11 mouse cellular contexts compared by ENCODE assay signal in the genomic region with DNA sequence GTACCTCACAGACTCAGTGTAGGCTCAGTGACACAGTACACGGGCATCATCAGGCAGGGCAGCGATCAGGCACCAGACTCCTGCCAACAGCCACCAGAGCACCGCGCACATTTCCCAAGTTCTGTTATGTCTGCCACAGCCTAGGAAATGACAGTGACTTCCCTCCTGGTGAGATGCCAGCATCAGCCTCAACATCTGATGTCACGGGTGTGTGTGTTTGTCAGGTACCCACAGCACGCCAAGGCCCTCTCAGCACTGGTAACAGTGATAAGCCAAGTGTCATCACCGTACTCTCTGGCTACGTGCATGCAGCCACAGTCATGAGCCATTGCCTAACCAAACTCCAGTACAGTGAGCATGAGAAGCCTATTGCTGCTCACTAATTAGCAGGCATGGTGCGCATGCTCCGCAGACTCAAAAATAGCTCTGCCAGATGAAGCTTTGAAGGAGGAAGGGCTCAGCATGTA. TPM values are rescaled to one million over a fixed set of nuclear protein-coding genes. Genes with fewer than 3 reads are reported as not detected.
DNase-seq lines count a peak whose midpoint lies in the region; ATAC-seq lines count a peak whose summit lies in the region.
"Had no signal": no experiment of that assay in that cellular context is flagged by ENCODE, and none has a peak within 500 bp of the region (broad histone marks: within the 10 kb centered on the region; RNA-seq: fewer than 3 reads in every experiment).

No protein-coding gene starts in this region.

- intact Hi-C loops in left cerebral cortex, postnatal 36 days (cut with DNase I) = no loop called here

- H3K36me3 ChIP-seq in embryonic facial prominence, embryonic 14.5 days (ENCODE audit: control insufficient read depth, insufficient read depth, low read length) = no peaks in the 10 kb centered on the region
- H3K36me3 ChIP-seq in embryonic facial prominence, embryonic 10.5 days (replicated peaks) = no peaks in the 10 kb centered on the region

- DNase-seq in embryonic facial prominence, embryonic 14.5 days (ENCODE audit: low spot score) = peak; percentile 24
- DNase-seq in embryonic facial prominence, embryonic 10.5 days (ENCODE audit: low spot score) = no peak
- DNase-seq in lung, postnatal 36 days = peak; percentile 36
- DNase-seq in lung, postnatal 4 days = no peak
- DNase-seq in left cerebral cortex, postnatal 36 days (ENCODE audit: low spot score in 2 of 2) = peak; percentile 21 to 31
- peak; percentile 32 for DNase-seq in right cerebral cortex, postnatal 25 days
- DNase-seq in urinary bladder, postnatal 36 days (ENCODE audit: low spot score in 2 of 2) = no peak
- DNase-seq: cerebellum, adult 9-10 months; midbrain, embryonic 14.5 days had no signal

- H3K27me3 ChIP-seq in embryonic facial prominence, embryonic 14.5 days (replicated peaks; ENCODE audit: control insufficient read depth, insufficient read depth, low read length) = no peaks in the 10 kb centered on the region
- no peaks in the 10 kb centered on the region for H3K27me3 ChIP-seq in embryonic facial prominence, embryonic 10.5 days (replicated peaks; ENCODE audit: low read depth, poor library complexity, severe bottlenecking)

- 86% methylated on average over 10 of the region's 10 CpGs for WGBS in embryonic facial prominence, embryonic 14.5 days
- WGBS in embryonic facial prominence, embryonic 10.5 days = 92% methylated on average over 10 of the region's 10 CpGs

- H3K4me1 ChIP-seq in embryonic facial prominence, embryonic 14.5 days (ENCODE audit: control insufficient read depth, insufficient read depth, low read length) = no peaks in the 10 kb centered on the region
- H3K4me1 ChIP-seq in embryonic facial prominence, embryonic 10.5 days = peaks cover 26% of the 10 kb centered on the region

- H3K9ac ChIP-seq in embryonic facial prominence, embryonic 14.5 days (ENCODE audit: low read depth, low read length) = no peak overlapping the region

- no peak overlapping the region for H3K27ac ChIP-seq in embryonic facial prominence, embryonic 14.5 days (replicated peaks; ENCODE audit: low read depth, low read length)
- no peak overlapping the region for H3K27ac ChIP-seq in embryonic facial prominence, embryonic 10.5 days (replicated peaks)
- H3K27ac ChIP-seq: kidney, postnatal 0 days had no signal

- no peaks in the 10 kb centered on the region for H3K9me3 ChIP-seq in embryonic facial prominence, embryonic 14.5 days (ENCODE audit: control insufficient read depth, low read length)
- H3K9me3 ChIP-seq in embryonic facial prominence, embryonic 10.5 days = no peaks in the 10 kb centered on the region

- no peak overlapping the region for H3K4me2 ChIP-seq in embryonic facial prominence, embryonic 14.5 days (ENCODE audit: low read depth, low read length)

- no peak for ATAC-seq in embryonic facial prominence, embryonic 14.5 days (ENCODE audit: low read depth)
- no peak for ATAC-seq in activated CD4-positive, CD25-positive, alpha-beta regulatory T cell, adult 4 months

- H3K4me3 ChIP-seq in embryonic facial prominence, embryonic 14.5 days (ENCODE audit: low read depth, low read length) = no peak overlapping the region
- no peak overlapping the region for H3K4me3 ChIP-seq in embryonic facial prominence, embryonic 10.5 days

RNA-seq across cellular contexts. Expression of a gene that starts 0.7 kb away (rescaled TPM):
- 0.38 and 0.48 TPM in 2 replicates for polyA plus RNA-seq in embryonic facial prominence, embryonic 14.5 days (2014; fragmentation: Nextera tagmentation; extraction: Ambion mirVana)
- 0.91 and 0.97 TPM in 2 replicates for polyA plus RNA-seq in embryonic facial prominence, embryonic 10.5 days (2016; fragmentation: Nextera tagmentation; extraction: Ambion mirVana)
- not detected for total RNA-seq in left cerebral cortex, postnatal 36 days (2021)
- not detected for polyA plus RNA-seq in activated CD4-positive, CD25-positive, alpha-beta regulatory T cell, adult 4 months (2017; shearing (Covaris generic))

RNA-seq across cellular contexts. Expression of a gene that starts 10.5 kb away (rescaled TPM):
- polyA plus RNA-seq in embryonic facial prominence, embryonic 14.5 days (2014; fragmentation: Nextera tagmentation; extraction: Ambion mirVana) = not detected in 2 replicates
- 0.13 and 0.15 TPM in 2 replicates for polyA plus RNA-seq in embryonic facial prominence, embryonic 10.5 days (2016; fragmentation: Nextera tagmentation; extraction: Ambion mirVana)
- total RNA-seq in left cerebral cortex, postnatal 36 days (2021) = not detected
- polyA plus RNA-seq in activated CD4-positive, CD25-positive, alpha-beta regulatory T cell, adult 4 months (2017; shearing (Covaris generic)) = not detected
- polyA plus RNA-seq: midbrain, embryonic 14.5 days had no signal

RNA-seq across cellular contexts. Expression of a gene that starts 24.3 kb away (rescaled TPM):
- 0.21 and 0.24 TPM in 2 replicates for polyA plus RNA-seq in embryonic facial prominence, embryonic 14.5 days (2014; fragmentation: Nextera tagmentation; extraction: Ambion mirVana)
- 0.20 and 0.24 TPM in 2 replicates for polyA plus RNA-seq in embryonic facial prominence, embryonic 10.5 days (2016; fragmentation: Nextera tagmentation; extraction: Ambion mirVana)
- total RNA-seq in left cerebral cortex, postnatal 36 days (2021) = not detected
- polyA plus RNA-seq in activated CD4-positive, CD25-positive, alpha-beta regulatory T cell, adult 4 months (2017; shearing (Covaris generic)) = 1 to 10 TPM; 1.6 to 2.4 TPM

Comparison
In these comparisons a context has a peak if more than half of its experiments do, and no peak if none do; other contexts are left out.
1. DNase-seq: peak in embryonic facial prominence, embryonic 14.5 days (single experiment), lung, postnatal 36 days (single experiment), left cerebral cortex, postnatal 36 days (2 of 2) and right cerebral cortex, postnatal 25 days (single experiment); none in embryonic facial prominence, embryonic 10.5 days (single experiment), lung, postnatal 4 days (0 of 2) and urinary bladder, postnatal 36 days (0 of 2).